Mouse (Mus musculus): ENCODE measurements at regions not wholly inside any gene's neighbourhood (a gene's known extent, or its start where the extent isn't known, plus 50 kb on each side); places are given as distances from the start of the nearest gene placed in this dataset.

DNA sequence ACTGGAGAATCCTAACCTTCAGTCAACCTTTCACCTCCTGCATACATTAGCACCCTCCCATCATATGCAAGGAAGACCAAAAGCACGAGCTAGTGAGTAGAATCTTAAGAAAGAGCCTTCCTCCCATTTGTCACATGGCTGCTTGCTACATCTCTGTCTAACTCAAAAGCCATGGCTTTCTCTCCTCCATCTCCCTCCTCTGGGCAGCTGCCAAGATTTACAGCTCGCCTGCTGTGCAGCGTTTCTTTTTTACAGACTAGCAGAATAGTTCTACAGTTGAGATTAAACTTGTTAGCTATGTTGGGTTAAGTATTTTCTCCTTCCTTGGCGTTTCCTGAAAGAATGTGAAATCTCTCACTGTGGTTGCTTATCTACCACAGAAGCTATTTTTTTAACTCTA lies 168.3 kb upstream of the Mctp2 start:
- Histone ChIP-seq H3K9me3 (no peaks in the 10 kb centered on the region), H3K4me1 (0 out of 2 replicates have a peak, but pooled peaks cover 2% of the 10 kb centered on the region), H3K36me3 (no peaks in the 10 kb centered on the region), H3K27me3 (no peaks in the 10 kb centered on the region), H3K9ac (replicated peaks) (no peak overlapping the region), H3K4me2 (replicated peaks) (no peak overlapping the region), H3K4me3 (no peak overlapping the region), H3K27ac (replicated peaks) (no peak overlapping the region)
- ATAC-seq (replicated peaks): no peak
- 33% methylated on average over 4 of the region's 4 CpGs for WGBS

DNA sequence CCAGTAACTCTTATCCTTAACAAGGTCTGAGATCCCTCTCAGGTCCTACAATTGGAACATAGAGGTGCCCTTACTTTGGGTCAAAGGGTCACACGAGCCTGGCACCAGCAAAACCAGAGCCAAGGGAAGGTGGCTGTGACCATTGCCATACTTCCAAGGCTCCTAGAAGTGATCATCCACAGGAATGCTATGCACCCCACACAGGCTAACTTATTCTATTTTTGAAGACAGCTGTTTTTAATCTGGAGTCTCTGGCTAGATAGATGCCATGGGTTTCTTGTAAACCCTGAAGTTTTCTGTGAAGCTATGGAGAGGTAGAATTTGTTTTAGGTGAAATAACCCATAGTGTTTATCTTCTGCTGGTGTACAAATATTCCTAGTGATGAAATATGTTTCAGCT lies 172.5 kb upstream of the Mctp2 start:
- no peak overlapping the region for H3K4me2 ChIP-seq (replicated peaks)
- no peak for ATAC-seq (replicated peaks)
- 97% methylated on average over 1 of the region's 1 CpGs for WGBS
- no peak overlapping the region for H3K9ac ChIP-seq (replicated peaks)
- H3K27ac ChIP-seq (replicated peaks): no peak overlapping the region
- no peaks in the 10 kb centered on the region for H3K9me3 ChIP-seq
- H3K36me3 ChIP-seq: no peaks in the 10 kb centered on the region
- 0 out of 2 replicates have a peak, but pooled peaks cover 2% of the 10 kb centered on the region for H3K4me1 ChIP-seq
- H3K27me3 ChIP-seq: no peaks in the 10 kb centered on the region
- H3K4me3 ChIP-seq: no peak overlapping the region

DNA sequence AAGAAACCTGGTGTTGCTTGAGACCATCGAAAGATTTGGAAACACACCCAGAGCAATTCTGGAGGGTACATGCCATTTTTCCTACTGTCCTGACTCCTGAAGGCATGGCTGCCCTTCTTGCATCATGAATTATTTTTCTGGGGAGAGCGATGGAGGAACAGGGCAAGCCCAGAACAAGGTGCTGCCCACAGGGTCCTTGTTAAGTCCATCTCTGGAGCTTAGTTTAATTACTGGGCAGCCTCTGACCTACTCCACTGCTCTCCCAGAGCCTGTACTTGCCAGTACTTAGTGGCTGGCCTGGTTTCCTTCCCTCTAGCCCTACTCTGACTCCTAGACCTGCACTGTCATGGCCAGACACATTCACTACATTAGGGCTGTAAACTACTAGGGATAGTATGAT lies 174.9 kb upstream of the Mctp2 start:
- no peak overlapping the region for H3K27ac ChIP-seq (replicated peaks)
- H3K4me1 ChIP-seq: no peaks in the 10 kb centered on the region
- no peak for ATAC-seq (replicated peaks)
- no peaks in the 10 kb centered on the region for H3K27me3 ChIP-seq
- H3K4me3 ChIP-seq: no peak overlapping the region
- H3K36me3 ChIP-seq: no peaks in the 10 kb centered on the region
- H3K9ac ChIP-seq (replicated peaks): no peak overlapping the region
- WGBS: 88% methylated on average over 2 of the region's 2 CpGs
- H3K9me3 ChIP-seq: no peaks in the 10 kb centered on the region
- no peak overlapping the region for H3K4me2 ChIP-seq (replicated peaks)

DNA sequence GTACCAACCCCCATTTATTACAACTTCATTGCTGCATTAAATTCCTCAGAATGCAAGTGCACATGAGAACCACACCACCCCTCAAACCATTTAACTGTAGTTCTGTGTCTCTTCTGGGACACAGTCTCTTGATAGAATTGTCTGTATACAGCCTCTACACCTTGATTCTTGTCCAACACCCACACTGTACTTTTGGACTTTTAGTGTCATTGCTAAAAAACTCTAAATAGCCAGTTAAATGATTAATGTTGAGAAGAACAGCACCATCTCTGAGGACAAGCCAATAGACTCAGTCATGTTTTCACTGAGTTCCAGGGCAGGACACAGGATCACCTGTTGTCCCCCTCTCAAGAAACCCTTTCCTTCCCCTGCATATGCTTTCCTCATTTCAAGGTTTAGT lies 183.8 kb upstream of the Mctp2 start:
- H3K4me2 ChIP-seq (replicated peaks): no peak overlapping the region

DNA sequence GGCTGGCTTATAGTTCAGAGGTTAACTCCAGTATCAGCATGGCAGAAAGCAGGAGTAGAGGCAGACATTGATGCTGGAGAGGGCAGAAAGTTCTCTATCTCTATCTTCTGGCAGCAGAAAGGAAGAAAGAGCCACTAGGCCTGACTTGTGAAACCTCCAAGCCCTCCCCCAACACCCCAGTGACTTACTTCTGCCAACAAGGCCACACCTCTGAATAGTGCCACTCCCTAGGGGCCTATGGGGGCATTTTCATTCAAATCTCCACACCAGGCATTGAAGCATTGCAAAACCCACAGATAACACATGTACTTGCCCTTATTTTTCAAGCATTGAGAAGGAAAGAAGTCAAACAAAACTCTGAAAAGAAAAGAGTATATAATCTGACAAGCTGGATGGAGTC lies 186.9 kb upstream of the Mctp2 start:
- Histone ChIP-seq H3K36me3 (no peaks in the 10 kb centered on the region), H3K27ac (replicated peaks) (no peak overlapping the region), H3K4me2 (replicated peaks) (no peak overlapping the region), H3K4me1 (peaks cover 3% of the 10 kb centered on the region; the same call in 1 of the 2 replicates), H3K9me3 (no peaks in the 10 kb centered on the region), H3K4me3 (no peak overlapping the region), H3K9ac (replicated peaks) (no peak overlapping the region), H3K27me3 (no peaks in the 10 kb centered on the region)
- ATAC-seq (replicated peaks): no peak

More for the DNA sequence above, 183.8 kb upstream of the Mctp2 start:
- no peaks in the 10 kb centered on the region for H3K27me3 ChIP-seq
- no peaks in the 10 kb centered on the region for H3K9me3 ChIP-seq
- H3K4me3 ChIP-seq: no peak overlapping the region
- no peaks in the 10 kb centered on the region for H3K36me3 ChIP-seq
- H3K4me1 ChIP-seq: no peaks in the 10 kb centered on the region
- no peak overlapping the region for H3K9ac ChIP-seq (replicated peaks)
- H3K27ac ChIP-seq (replicated peaks): no peak overlapping the region
- no peak for ATAC-seq (replicated peaks)

DNA sequence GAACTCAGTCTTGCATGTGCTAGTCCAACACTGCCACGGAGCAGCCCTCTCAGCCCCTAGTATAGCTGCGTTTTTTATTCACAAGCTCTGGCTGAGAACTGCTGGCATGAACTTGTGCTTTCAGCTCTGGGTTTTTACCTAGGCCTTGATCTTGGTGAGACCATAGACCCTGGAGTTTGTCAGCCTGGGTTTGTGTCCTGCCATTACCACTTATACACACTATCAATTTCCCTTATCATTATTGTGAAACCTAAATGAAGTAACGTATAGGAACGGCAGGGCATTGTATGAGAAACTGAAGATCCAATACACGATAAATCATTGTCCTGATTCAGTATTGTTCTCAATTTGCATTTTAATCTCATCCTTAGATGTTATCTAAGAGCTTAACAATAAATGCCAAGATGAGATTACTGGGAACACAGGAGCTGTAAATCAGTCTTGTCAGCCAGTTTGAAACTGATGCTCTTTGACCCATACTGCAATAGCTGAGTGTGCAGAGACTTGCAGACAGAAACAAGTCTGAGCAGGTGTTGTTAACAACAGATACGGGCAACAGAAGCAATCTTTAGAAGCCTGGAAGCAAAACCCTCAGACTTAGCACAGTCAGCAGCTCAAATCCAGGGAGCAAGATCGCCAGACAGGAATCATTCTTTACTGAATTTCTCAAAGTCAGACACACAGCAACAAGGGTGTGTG lies 190.7 kb upstream of the Mctp2 start:
- no peak overlapping the region for H3K9ac ChIP-seq (replicated peaks)
- H3K27ac ChIP-seq (replicated peaks): 0 out of 2 replicates have a peak overlapping the region, but pooled peaks have one; percentile 4
- 73% methylated on average over 7 of the region's 7 CpGs for WGBS

DNA sequence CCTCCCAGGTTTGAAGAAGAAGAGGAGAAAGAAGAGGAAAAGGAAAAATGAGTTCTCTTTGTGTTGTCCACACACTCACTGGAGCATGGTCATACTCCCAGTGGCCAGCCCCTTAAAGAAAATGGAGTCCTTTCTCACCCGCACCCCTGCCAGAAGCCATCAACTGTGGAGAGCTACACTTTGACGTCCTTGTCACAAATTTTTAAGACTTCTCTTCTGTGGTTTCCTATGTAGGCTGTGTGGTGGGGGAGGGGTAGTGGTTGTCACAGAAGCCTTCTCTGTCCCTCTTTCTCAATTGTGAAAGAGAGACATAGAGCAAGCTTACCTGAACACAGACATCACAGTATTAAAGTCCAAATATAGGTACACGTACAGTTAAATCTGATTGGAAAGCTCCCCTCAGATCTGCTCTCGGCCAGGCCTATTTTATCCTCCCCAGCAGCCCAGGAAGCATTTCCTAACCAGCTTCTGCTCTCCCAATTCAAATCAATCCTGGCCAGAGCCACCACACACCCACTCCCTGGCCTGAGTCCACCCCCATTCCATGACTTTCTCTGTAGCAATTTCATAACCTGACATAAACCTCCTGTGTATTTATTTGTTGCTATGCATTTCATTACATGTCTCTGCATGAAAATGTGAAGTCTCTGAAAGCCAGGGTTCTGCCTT lies 192.3 kb upstream of the Mctp2 start:
- no peaks in the 10 kb centered on the region for H3K36me3 ChIP-seq
- no peak overlapping the region for H3K27ac ChIP-seq (replicated peaks)
- no peak for ATAC-seq (replicated peaks)
- H3K4me1 ChIP-seq: peaks cover 3% of the 10 kb centered on the region; the same call in 1 of the 2 replicates
- H3K4me3 ChIP-seq: no peak overlapping the region
- 88% methylated on average over 4 of the region's 4 CpGs for WGBS
- H3K4me2 ChIP-seq (replicated peaks): no peak overlapping the region
- H3K27me3 ChIP-seq: no peaks in the 10 kb centered on the region
- H3K9me3 ChIP-seq: no peaks in the 10 kb centered on the region
- no peak overlapping the region for H3K9ac ChIP-seq (replicated peaks)

More for the DNA sequence above, 190.7 kb upstream of the Mctp2 start:
- no peaks in the 10 kb centered on the region for H3K36me3 ChIP-seq
- peaks cover 3% of the 10 kb centered on the region; the same call in 1 of the 2 replicates for H3K4me1 ChIP-seq
- H3K9me3 ChIP-seq: no peaks in the 10 kb centered on the region
- no peak for ATAC-seq (replicated peaks)
- H3K4me3 ChIP-seq: no peak overlapping the region
- no peaks in the 10 kb centered on the region for H3K27me3 ChIP-seq
- H3K4me2 ChIP-seq (replicated peaks): no peak overlapping the region

DNA sequence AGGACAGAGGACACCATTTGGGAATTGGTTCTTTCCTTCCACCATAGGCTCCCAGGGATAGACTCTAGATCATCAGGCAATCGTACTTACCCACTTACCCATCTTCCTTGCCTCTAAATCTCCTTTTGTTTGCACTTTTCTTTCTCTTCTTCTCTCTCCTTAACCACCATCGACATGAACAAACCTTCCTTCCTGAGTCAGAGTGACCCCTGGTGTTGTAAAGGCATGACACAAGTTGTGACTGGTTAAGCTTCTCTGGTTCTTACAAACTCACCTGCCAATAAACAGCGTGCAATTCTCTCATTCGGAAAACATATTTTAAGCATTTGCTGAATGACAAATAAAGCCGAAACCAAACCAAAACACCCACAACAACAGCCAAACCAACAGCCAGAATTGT lies 193.4 kb upstream of the Mctp2 start:
- no peak overlapping the region for H3K27ac ChIP-seq (replicated peaks)
- H3K4me3 ChIP-seq: no peak overlapping the region
- H3K36me3 ChIP-seq: no peaks in the 10 kb centered on the region
- no peak overlapping the region for H3K9ac ChIP-seq (replicated peaks)
- peaks cover 10% of the 10 kb centered on the region; the same call in 1 of the 2 replicates for H3K4me1 ChIP-seq
- no peak for ATAC-seq (replicated peaks)
- WGBS: 81% methylated on average over 5 of the region's 5 CpGs
- H3K27me3 ChIP-seq: no peaks in the 10 kb centered on the region
- no peak overlapping the region for H3K4me2 ChIP-seq (replicated peaks)
- no peaks in the 10 kb centered on the region for H3K9me3 ChIP-seq

DNA sequence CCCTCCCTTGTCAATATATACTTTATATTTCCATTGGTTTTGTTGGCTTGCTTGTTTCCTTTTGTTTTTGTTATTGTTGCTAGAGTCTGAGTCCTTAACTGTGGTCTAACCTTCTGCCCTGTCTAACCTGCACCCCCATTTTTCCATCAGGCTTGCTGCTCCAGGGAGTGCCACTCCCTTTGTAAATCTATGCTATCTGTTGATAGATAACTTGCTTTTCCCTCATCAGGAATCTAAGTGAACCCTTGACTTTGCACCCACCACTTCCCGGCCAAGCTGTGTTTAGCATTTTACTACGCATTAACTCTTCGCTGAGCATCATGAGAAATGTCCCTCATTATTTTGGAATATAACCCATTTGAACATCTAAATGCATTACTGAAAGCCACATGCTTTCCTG lies 193.8 kb upstream of the Mctp2 start:
- H3K27me3 ChIP-seq: no peaks in the 10 kb centered on the region
- 92% methylated on average over 3 of the region's 3 CpGs for WGBS
- no peak overlapping the region for H3K9ac ChIP-seq (replicated peaks)
- no peak overlapping the region for H3K4me2 ChIP-seq (replicated peaks)
- no peak for ATAC-seq (replicated peaks)
- no peaks in the 10 kb centered on the region for H3K9me3 ChIP-seq
- H3K4me1 ChIP-seq: peaks cover 10% of the 10 kb centered on the region; the same call in 1 of the 2 replicates
- no peak overlapping the region for H3K4me3 ChIP-seq
- H3K27ac ChIP-seq (replicated peaks): no peak overlapping the region
- no peaks in the 10 kb centered on the region for H3K36me3 ChIP-seq

DNA sequence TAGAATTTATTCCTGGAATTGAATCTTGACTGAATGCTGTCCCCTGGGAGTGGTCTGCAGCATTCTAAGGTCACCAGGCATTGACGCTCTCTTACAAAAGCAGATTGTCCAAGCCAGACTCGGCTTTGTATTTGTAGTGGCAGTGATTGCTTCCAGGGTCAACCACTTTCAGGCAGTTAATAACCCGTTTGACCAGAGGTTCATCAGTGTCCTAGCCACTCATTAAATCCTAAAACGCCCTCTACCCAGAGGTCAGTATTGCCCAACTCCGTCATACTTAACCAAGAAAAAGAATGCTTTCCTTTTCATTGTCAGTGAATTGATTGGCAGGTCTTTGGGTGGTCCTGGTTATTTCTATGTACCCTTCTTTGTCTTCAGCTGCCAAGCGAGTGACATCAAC lies 194.6 kb upstream of the Mctp2 start:
- WGBS: 42% methylated on average over 6 of the region's 6 CpGs

DNA sequence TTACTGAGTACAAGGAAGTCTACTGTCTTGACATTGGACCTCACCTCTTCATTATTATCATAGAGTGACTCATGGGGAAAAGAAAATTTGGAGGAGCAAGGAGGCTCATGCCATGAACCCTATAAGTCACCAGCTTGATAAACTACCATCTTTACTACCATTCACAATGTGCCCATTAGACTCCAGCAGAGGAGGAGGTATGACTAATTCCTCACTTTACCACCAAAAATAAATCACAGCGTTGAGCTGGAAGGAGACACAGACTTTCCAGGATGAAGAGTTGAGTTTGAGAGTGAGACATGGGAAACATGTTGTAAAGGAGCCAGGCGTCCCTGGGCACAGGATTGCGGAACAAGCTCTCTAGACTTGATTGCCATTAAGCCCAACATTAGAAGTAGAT lies 195.0 kb upstream of the Mctp2 start:
- no peaks in the 10 kb centered on the region for H3K27me3 ChIP-seq
- H3K4me1 ChIP-seq: peaks cover 10% of the 10 kb centered on the region; the same call in 1 of the 2 replicates
- no peaks in the 10 kb centered on the region for H3K36me3 ChIP-seq
- 94% methylated on average over 3 of the region's 3 CpGs for WGBS
- no peak overlapping the region for H3K4me3 ChIP-seq
- no peaks in the 10 kb centered on the region for H3K9me3 ChIP-seq
- ATAC-seq (replicated peaks): no peak
- H3K27ac ChIP-seq (replicated peaks): no peak overlapping the region
- no peak overlapping the region for H3K9ac ChIP-seq (replicated peaks)
- H3K4me2 ChIP-seq (replicated peaks): no peak overlapping the region

More for the DNA sequence above, 194.6 kb upstream of the Mctp2 start:
- no peak for ATAC-seq (replicated peaks)
- Histone ChIP-seq H3K27ac (replicated peaks) (no peak overlapping the region), H3K4me1 (peaks cover 10% of the 10 kb centered on the region; the same call in 1 of the 2 replicates), H3K36me3 (no peaks in the 10 kb centered on the region), H3K9ac (replicated peaks) (no peak overlapping the region), H3K4me2 (replicated peaks) (no peak overlapping the region), H3K4me3 (no peak overlapping the region), H3K27me3 (no peaks in the 10 kb centered on the region), H3K9me3 (no peaks in the 10 kb centered on the region)

DNA sequence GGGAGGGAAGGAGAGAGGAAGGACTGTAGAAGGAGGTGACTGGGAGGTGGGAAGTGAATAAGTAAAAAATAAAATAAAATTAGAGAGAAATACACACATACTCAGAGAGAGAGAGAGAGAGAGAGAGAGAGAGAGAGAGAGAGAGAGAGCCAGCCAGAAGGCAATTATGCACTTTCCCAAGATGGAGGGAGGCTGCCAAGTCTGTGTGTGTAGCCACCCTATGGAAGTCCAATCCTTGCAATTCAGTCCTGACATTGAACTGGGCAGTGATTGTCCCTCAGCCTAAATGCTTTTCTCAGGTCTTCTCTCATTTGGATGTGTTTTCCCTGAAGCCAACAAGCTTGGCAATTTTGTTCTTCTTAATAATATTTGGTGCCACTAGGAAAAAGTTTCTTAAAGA lies 197.3 kb upstream of the Mctp2 start:
- Histone ChIP-seq H3K4me3 (no peak overlapping the region), H3K27ac (replicated peaks) (no peak overlapping the region), H3K9me3 (no peaks in the 10 kb centered on the region), H3K36me3 (no peaks in the 10 kb centered on the region), H3K4me1 (0 out of 2 replicates have a peak, but pooled peaks cover 7% of the 10 kb centered on the region), H3K27me3 (no peaks in the 10 kb centered on the region), H3K4me2 (replicated peaks) (no peak overlapping the region), H3K9ac (replicated peaks) (no peak overlapping the region)
- no peak for ATAC-seq (replicated peaks)

Data from forebrain, embryonic 15.5 days (tissue).